Mouse (Mus musculus) MEL (cell line): ENCODE results near the gene Tead3. TPM values are rescaled to one million over a fixed set of nuclear protein-coding genes. Genes with fewer than 3 reads are reported as not detected.

ENCODE experiments used
- DNase-seq: peaks from one replicate; pipeline ENCODE4 v3.0.0; 2011; ENCODE audit warnings: low read depth, low spot score
- H3K27ac ChIP-seq: 2 replicates; pipeline ENCODE4 v1.5.1; 2012; ENCODE audit warnings: low read depth, mild to moderate bottlenecking, control low read depth, low read length, moderate library complexity; ENCODE audit not compliant: control insufficient read depth
- H3K27me3 ChIP-seq, 2 experiments: fragments of 150-350 bp in 1 of 2; sonication (generic) in 1 of 2; 2 replicates each; pipeline ENCODE4 v1.6.1; 2012; ENCODE audit warnings: low read length in 2 of 2, mild to moderate bottlenecking in 2 of 2, improper control_type of control experiment in 1 of 2, moderate library complexity in 1 of 2; ENCODE audit not compliant: insufficient read depth in 2 of 2, control insufficient read depth in 1 of 2
- H3K36me3 ChIP-seq, 2 experiments: 2 replicates each; pipeline ENCODE4 v1.6.1; 2012 to 2014; ENCODE audit warnings: low read length in 2 of 2, improper control_type of control experiment in 1 of 2, inconsistent platforms in 1 of 2, mild to moderate bottlenecking in 1 of 2; ENCODE audit not compliant: insufficient read depth in 2 of 2, control insufficient read depth in 1 of 2
- H3K4me1 ChIP-seq, 2 experiments: fragments of 150-350 bp in 1 of 2; sonication (generic) in 1 of 2; 2 replicates each; pipeline ENCODE4 v1.6.1; 2012; ENCODE audit warnings: low read length in 2 of 2, improper control_type of control experiment in 1 of 2, mild to moderate bottlenecking in 1 of 2; ENCODE audit not compliant: insufficient read depth in 2 of 2, control insufficient read depth in 1 of 2
- H3K4me3 ChIP-seq, 2 experiments: fragments of 150-350 bp in 1 of 2; sonication (generic) in 1 of 2; 2 replicates each; pipeline ENCODE4 v1.5.1; 2012; ENCODE audit warnings: low read depth in 2 of 2, low read length in 2 of 2, mild to moderate bottlenecking in 2 of 2, moderate library complexity in 2 of 2, control low read depth in 1 of 2, improper control_type of control experiment in 1 of 2; ENCODE audit not compliant: control insufficient read depth in 1 of 2, insufficient read depth in 1 of 2
- H3K79me2 ChIP-seq: 2 replicates; pipeline ENCODE4 v1.6.1; 2012; ENCODE audit warnings: mild to moderate bottlenecking, low read length, moderate library complexity; ENCODE audit not compliant: control insufficient read depth, poor library complexity, insufficient read depth
- H3K9ac ChIP-seq: 2 replicates; pipeline ENCODE4 v1.6.1; 2012; ENCODE audit warnings: low read depth, mild to moderate bottlenecking, control low read depth, low read length, moderate library complexity; ENCODE audit not compliant: control insufficient read depth, poor library complexity, severe bottlenecking
- H3K9me3 ChIP-seq: fragments of 150-350 bp; sonication (generic); replicated peaks from 2 replicates; pipeline ENCODE4 v1.6.1; 2012; ENCODE audit warnings: mild to moderate bottlenecking, low read length, improper control_type of control experiment, moderate library complexity; ENCODE audit not compliant: insufficient read depth
- BHLHE40 ChIP-seq: IDR thresholded peaks from 2 replicates; pipeline ENCODE4 v1.6.1; 2012; ENCODE audit warnings: low read depth, mild to moderate bottlenecking, inconsistent platforms, low read length, improper control_type of control experiment, borderline replicate concordance
- CHD1 ChIP-seq: IDR thresholded peaks from 2 replicates; pipeline ENCODE4 v1.6.1; 2012; ENCODE audit warnings: low read depth, mild to moderate bottlenecking, inconsistent platforms, low read length, improper control_type of control experiment
- CHD2 ChIP-seq: IDR thresholded peaks from 2 replicates; pipeline ENCODE4 v1.6.1; 2011; ENCODE audit warnings: low read length, improper control_type of control experiment
- ELF1 ChIP-seq: IDR thresholded peaks from 2 replicates; pipeline ENCODE4 v1.6.1; 2014; ENCODE audit warnings: low read depth, mild to moderate bottlenecking, inconsistent platforms, low read length, improper control_type of control experiment, moderate library complexity
- EP300 ChIP-seq, 2 experiments: IDR thresholded peaks; 2 replicates each; pipeline ENCODE4 v1.6.1; 2011; ENCODE audit warnings: improper control_type of control experiment in 2 of 2, low read length in 2 of 2, low read depth in 1 of 2, mild to moderate bottlenecking in 1 of 2
- ETS1 ChIP-seq: IDR thresholded peaks from 2 replicates; pipeline ENCODE4 v1.6.1; 2012; ENCODE audit warnings: low read depth, mild to moderate bottlenecking, inconsistent platforms, low read length, improper control_type of control experiment, moderate library complexity
- GABPA ChIP-seq: IDR thresholded peaks from 2 replicates; pipeline ENCODE4 v1.6.1; 2012; ENCODE audit warnings: low read depth, mild to moderate bottlenecking, inconsistent platforms, low read length, improper control_type of control experiment, moderate library complexity
- GATA1 ChIP-seq: IDR thresholded peaks from 2 replicates; pipeline ENCODE4 v1.6.1; 2011; ENCODE audit warnings: low read depth, low read length, improper control_type of control experiment
- JUND ChIP-seq: IDR thresholded peaks from 2 replicates; pipeline ENCODE4 v1.6.1; 2011; ENCODE audit warnings: low read depth, mild to moderate bottlenecking, improper control_type of control experiment, low read length
- MAFK ChIP-seq: IDR thresholded peaks from 2 replicates; pipeline ENCODE4 v1.6.1; 2011; ENCODE audit warnings: low read depth, mild to moderate bottlenecking, low read length, improper control_type of control experiment, borderline replicate concordance
- MAX ChIP-seq: IDR thresholded peaks from 2 replicates; pipeline ENCODE4 v1.6.1; 2011; ENCODE audit warnings: low read length, improper control_type of control experiment
- MEF2A ChIP-seq: IDR thresholded peaks from 2 replicates; pipeline ENCODE4 v1.6.1; 2014; ENCODE audit warnings: low read depth, mild to moderate bottlenecking, inconsistent platforms, low read length, improper control_type of control experiment; ENCODE audit not compliant: poor library complexity, insufficient replicate concordance, severe bottlenecking; ENCODE audit errors: extremely low read depth
- MXI1 ChIP-seq: IDR thresholded peaks from 2 replicates; pipeline ENCODE4 v1.6.1; 2011; ENCODE audit warnings: mild to moderate bottlenecking, low read depth, low read length, improper control_type of control experiment
- MYB ChIP-seq: IDR thresholded peaks from 2 replicates; pipeline ENCODE4 v1.6.1; 2011; ENCODE audit warnings: mild to moderate bottlenecking, low read depth, low read length, improper control_type of control experiment
- NELFE ChIP-seq: IDR thresholded peaks from 2 replicates; pipeline ENCODE4 v1.6.1; 2011; ENCODE audit warnings: low read depth, low read length, improper control_type of control experiment
- POLR2AphosphoS2 ChIP-seq: IDR thresholded peaks from 2 replicates; pipeline ENCODE4 v1.6.1; 2011; ENCODE audit warnings: low read length, improper control_type of control experiment
- POLR2AphosphoS5 ChIP-seq: IDR thresholded peaks from 2 replicates; pipeline ENCODE4 v1.6.1; 2012; ENCODE audit warnings: low read depth, borderline replicate concordance, mild to moderate bottlenecking, inconsistent platforms, low read length, moderate library complexity, mixed read lengths
- TBP ChIP-seq: IDR thresholded peaks from 2 replicates; pipeline ENCODE4 v1.8.0; 2011; ENCODE audit warnings: low read depth, low read length, improper control_type of control experiment
- TCF12 ChIP-seq: IDR thresholded peaks from 2 replicates; pipeline ENCODE4 v1.6.1; 2014; ENCODE audit warnings: low read depth, mild to moderate bottlenecking, inconsistent platforms, low read length, improper control_type of control experiment, moderate library complexity
- USF1 ChIP-seq: IDR thresholded peaks from 2 replicates; pipeline ENCODE4 v1.6.1; 2014; ENCODE audit warnings: low read depth, mild to moderate bottlenecking, inconsistent platforms, low read length, improper control_type of control experiment, moderate library complexity
- USF2 ChIP-seq, 2 experiments: IDR thresholded peaks; 2 replicates each; pipeline ENCODE4 v1.6.1; 2011 to 2012; ENCODE audit warnings: improper control_type of control experiment in 2 of 2, low read length in 2 of 2, borderline replicate concordance in 1 of 2, inconsistent platforms in 1 of 2, low read depth in 1 of 2, mild to moderate bottlenecking in 1 of 2; ENCODE audit not compliant: insufficient read depth in 1 of 2
- ZC3H11A ChIP-seq: IDR thresholded peaks from 2 replicates; pipeline ENCODE4 v1.6.1; 2012; ENCODE audit warnings: low read depth, mild to moderate bottlenecking, inconsistent platforms, low read length, improper control_type of control experiment
- ZNF384 ChIP-seq: IDR thresholded peaks from 2 replicates; pipeline ENCODE4 v1.6.1; 2012; ENCODE audit warnings: low read depth, mild to moderate bottlenecking, inconsistent platforms, low read length, improper control_type of control experiment
- polyA plus RNA-seq, 2 experiments: library from polyadenylated mRNA; stranded (reverse) in 1 of 2; unstranded in 1 of 2; fragments of >175 nt in 1 of 2; fragments of >200 nt in 1 of 2; gene quantifications; 2 replicates each; pipeline versions ENCODE4 v1.2.1 to v1.2.4; 2012; ENCODE audit warnings: low replicate concordance in 2 of 2, low read depth in 1 of 2; ENCODE audit not compliant: insufficient read length in 2 of 2, insufficient read depth in 1 of 2, missing spikeins in 1 of 2
- total RNA-seq: library from RNA; depleted of rRNA; stranded (reverse); fragments of 300-350 nt; gene quantifications from 2 replicates; pipeline ENCODE4 v1.2.3, GENCODE M21; 2012

Tead3 gene
- total and polyA plus RNA-seq, 3 experiments, result 0.73 to 4.1 TPM; not detected in 1

DNA sequence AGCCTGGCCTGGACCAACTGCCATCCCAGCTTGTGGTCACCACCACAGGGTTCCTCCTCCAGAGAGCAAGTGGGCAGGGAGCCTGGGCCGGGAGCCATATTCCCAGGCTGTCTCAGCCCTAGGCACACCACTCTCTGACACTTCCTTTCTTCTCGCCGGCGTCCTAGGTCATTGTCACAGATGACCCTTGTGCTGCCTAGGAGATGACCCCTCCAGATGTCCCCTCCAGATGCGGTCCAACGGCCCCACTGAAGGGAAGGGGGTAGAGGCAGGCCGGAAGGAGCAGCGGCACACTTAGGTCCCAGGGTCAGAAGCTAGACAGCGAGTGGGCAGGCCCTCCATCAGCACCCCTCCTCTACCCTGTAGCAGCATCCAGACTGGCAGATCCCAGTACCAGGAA is 50.3 kb downstream of the Tead3 start:
- no peaks in the 10 kb centered on the region for H3K4me1 ChIP-seq
- TF ChIP-seq POLR2AphosphoS5, result no peak
- no peak for TF ChIP-seq ELF1
- no peak for TF ChIP-seq GABPA
- no peak for TF ChIP-seq TCF12
- TF ChIP-seq JUND, result no peak
- TF ChIP-seq ZNF384, result no peak
- TF ChIP-seq MEF2A, result no peak
- TF ChIP-seq TBP, result no peak
- TF ChIP-seq MAX, result no peak
- no peak for TF ChIP-seq USF2 (IDR thresholded peaks at IDR 0.05; ENCODE audit: borderline replicate concordance in 1 of 2, insufficient read depth in 1 of 2, low read depth in 1 of 2, low read length in 2 of 2)
- TF ChIP-seq ETS1, result no peak
- no peak for TF ChIP-seq BHLHE40
- no peak for TF ChIP-seq MAFK
- no peak for TF ChIP-seq NELFE
- no peaks in the 10 kb centered on the region for H3K9me3 ChIP-seq
- H3K36me3 ChIP-seq, result no peaks in the 10 kb centered on the region
- no peak overlapping the region for H3K27ac ChIP-seq
- no peaks in the 10 kb centered on the region for H3K27me3 ChIP-seq
- no peak overlapping the region for H3K9ac ChIP-seq
- H3K79me2 ChIP-seq, result no peaks in the 10 kb centered on the region
- no peak overlapping the region for H3K4me3 ChIP-seq
- no peak for DNase-seq

DNA sequence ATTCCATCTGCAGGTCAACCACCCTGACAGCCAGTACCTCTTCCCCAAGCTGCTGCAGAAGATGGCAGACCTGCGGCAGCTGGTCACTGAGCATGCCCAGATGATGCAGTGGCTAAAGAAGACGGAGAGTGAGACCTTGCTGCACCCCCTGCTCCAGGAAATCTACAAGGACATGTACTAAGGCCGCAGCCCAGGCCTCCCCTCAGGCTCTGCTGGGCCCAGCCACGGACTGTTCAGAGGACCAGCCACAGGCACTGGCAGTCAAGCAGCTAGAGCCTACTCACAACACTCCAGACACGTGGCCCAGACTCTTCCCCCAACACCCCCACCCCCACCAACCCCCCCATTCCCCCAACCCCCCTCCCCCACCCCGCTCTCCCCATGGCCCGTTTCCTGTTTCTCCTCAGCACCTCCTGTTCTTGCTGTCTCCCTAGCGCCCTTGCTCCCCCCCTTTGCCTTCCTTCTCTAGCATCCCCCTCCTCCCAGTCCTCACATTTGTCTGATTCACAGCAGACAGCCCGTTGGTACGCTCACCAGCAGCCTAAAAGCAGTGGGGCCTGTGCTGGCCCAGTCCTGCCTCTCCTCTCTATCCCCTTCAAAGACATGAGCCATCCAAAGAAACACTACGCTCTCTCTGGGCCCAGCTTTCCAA is 50.8 kb downstream of the Tead3 start:
- Histone ChIP-seq H3K9me3 (no peaks in the 10 kb centered on the region), H3K27me3 (no peaks in the 10 kb centered on the region), H3K4me1 (no peaks in the 10 kb centered on the region), H3K4me3 (no peak overlapping the region), H3K79me2 (no peaks in the 10 kb centered on the region), H3K27ac (no peak overlapping the region), H3K36me3 (no peaks in the 10 kb centered on the region), H3K9ac (no peak overlapping the region)
- DNase-seq, result no peak
- TF ChIP-seq CHD1 (no peak), ELF1 (no peak), GATA1 (no peak), MXI1 (no peak), EP300 (IDR thresholded peaks at IDR 0.05; ENCODE audit: low read depth in 1 of 2, low read length in 2 of 2) (no peak), ZC3H11A (no peak), ZNF384 (no peak), JUND (no peak), CHD2 (no peak), MEF2A (no peak), MYB (no peak), POLR2AphosphoS2 (no peak), USF1 (no peak)
